21 mouse cellular contexts compared by ENCODE assay signal in genomic region chr19:31471766-31472165, GRCm38 (mm10).
A peak's percentile ranks its signal among the peaks of the same experiment; 100 is the strongest.
DNase-seq lines count a peak whose midpoint lies in the region; ATAC-seq lines count a peak whose summit lies in the region.
"Had no signal": no experiment of that assay in that cellular context is flagged by ENCODE, and none has a peak within 500 bp of the region (broad histone marks: within the 10 kb centered on the region; RNA-seq: fewer than 3 reads in every experiment).

No protein-coding gene starts in this region.

- H3K4me1 ChIP-seq in heart, embryonic 11.5 days (ENCODE audit: control insufficient read depth, insufficient read depth, low read length) = no peaks in the 10 kb centered on the region
- H3K4me1 ChIP-seq: embryonic facial prominence, embryonic 12.5 days; kidney, embryonic 15.5 days; limb, embryonic 13.5 days; liver, embryonic 15.5 days had no signal

- no peaks in the 10 kb centered on the region for H3K27me3 ChIP-seq in heart, embryonic 11.5 days (ENCODE audit: control insufficient read depth, insufficient read depth, low read length)
- H3K27me3 ChIP-seq: embryonic facial prominence, embryonic 12.5 days; heart, embryonic 13.5 days; kidney, embryonic 15.5 days; limb, embryonic 13.5 days; liver, embryonic 15.5 days had no signal

- H3K36me3 ChIP-seq in heart, embryonic 11.5 days (ENCODE audit: control insufficient read depth, insufficient read depth, low read length) = no peaks in the 10 kb centered on the region
- H3K36me3 ChIP-seq: embryonic facial prominence, embryonic 12.5 days; heart, embryonic 13.5 days; kidney, embryonic 15.5 days; limb, embryonic 13.5 days; liver, embryonic 15.5 days had no signal

- H3K27ac ChIP-seq in heart, embryonic 11.5 days (ENCODE audit: low read depth, low read length) = no peak overlapping the region
- H3K27ac ChIP-seq: embryonic facial prominence, embryonic 12.5 days; heart, embryonic 13.5 days; kidney, embryonic 15.5 days; layer of hippocampus, adult 2 months; limb, embryonic 13.5 days; liver, embryonic 15.5 days had no signal

- no peaks in the 10 kb centered on the region for H3K9me3 ChIP-seq in heart, embryonic 11.5 days (replicated peaks; ENCODE audit: control insufficient read depth, low read length)
- H3K9me3 ChIP-seq: embryonic facial prominence, embryonic 12.5 days; heart, embryonic 13.5 days; kidney, embryonic 15.5 days; limb, embryonic 13.5 days; liver, embryonic 15.5 days had no signal

- H3K9ac ChIP-seq in heart, embryonic 11.5 days (ENCODE audit: low read depth, low read length) = no peak overlapping the region
- H3K9ac ChIP-seq: embryonic facial prominence, embryonic 12.5 days; heart, embryonic 13.5 days; kidney, embryonic 15.5 days; limb, embryonic 13.5 days; liver, embryonic 15.5 days had no signal

- no peak for ATAC-seq in heart, embryonic 11.5 days (replicated peaks; ENCODE audit: insufficient number of reproducible peaks, low FRiP score, low TSS enrichment)
- ATAC-seq: inflammation-experienced regulatory T-cells, adult 6 months had no signal

- H3K4me2 ChIP-seq in heart, embryonic 11.5 days = no peak overlapping the region
- H3K4me2 ChIP-seq: embryonic facial prominence, embryonic 12.5 days; heart, embryonic 13.5 days; kidney, embryonic 15.5 days; limb, embryonic 13.5 days; liver, embryonic 15.5 days; midbrain, embryonic 11.5 days had no signal

- 24% methylated on average over 1 of the region's 1 CpGs for WGBS in heart, embryonic 11.5 days (ENCODE audit: insufficient replicate concordance)

- DNase-seq in heart, adult 11 months = peak; percentile 94
- peak; percentile 37 for DNase-seq in Muller cell, postnatal 12 days (ENCODE audit: inconsistent ontology term)
- DNase-seq in embryo, embryonic 10.5 days (ENCODE audit: low spot score) = peak; percentile 26
- peak; percentile 10 for DNase-seq in hindlimb bud, embryonic 11.5 days (ENCODE audit: extremely low spot score, low read depth, low spot score)
- DNase-seq in spleen, adult 18-20 months = no peak
- DNase-seq in thymus, postnatal 0 days (ENCODE audit: low spot score) = no peak
- DNase-seq: adrenal gland, postnatal 25 days; cerebellum, adult 9-11 months; lung, postnatal 14 days; right cerebral cortex, adult 18-20 months; thymus, postnatal 4 days had no signal

- no peak overlapping the region for H3K4me3 ChIP-seq in heart, embryonic 11.5 days (ENCODE audit: low read depth, low read length)
- H3K4me3 ChIP-seq: embryonic facial prominence, embryonic 12.5 days; heart, embryonic 13.5 days; kidney, embryonic 15.5 days; layer of hippocampus, adult 2 months; limb, embryonic 13.5 days; liver, embryonic 15.5 days; myocyte had no signal

Comparison
In these comparisons a context has a peak if more than half of its experiments do, and no peak if none do; other contexts are left out.
1. DNase-seq: peak in heart, adult 11 months (single experiment), Muller cell, postnatal 12 days (single experiment), embryo, embryonic 10.5 days (single experiment) and hindlimb bud, embryonic 11.5 days (single experiment); none in spleen, adult 18-20 months (0 of 2) and thymus, postnatal 0 days (single experiment).